Mouse (Mus musculus) adrenal gland, adult 18-20 months (tissue): ENCODE measurements at regions not wholly inside any gene's neighbourhood (a gene's known extent, or its start where the extent isn't known, plus 50 kb on each side); places are given as distances from the start of the nearest gene placed in this dataset.
A peak's percentile ranks its signal among the peaks of the same experiment; 100 is the strongest.

Experiments used
- DNase-seq, 2 experiments: peaks; one replicate each; pipeline ENCODE4 v3.0.0; 2021 to 2022; ENCODE audit warnings: low spot score in 2 of 2

GRCm38 (mm10) chr15:67902982-67903381 lies 1402.3 kb upstream of the Lrrc6 start:
- DNase-seq = no peak

- no peak for DNase-seq
Measured at GRCm38 (mm10) chr15:67901191-67901601, 1400.5 kb upstream of the Lrrc6 start.

- peak in 1 of 2 experiments; percentile 13 for DNase-seq
Measured at GRCm38 (mm10) chr15:67899772-67900171, 1399.1 kb upstream of the Lrrc6 start.

- DNase-seq = peak; percentile 55 to 68
Measured at GRCm38 (mm10) chr15:67898959-67899403, 1398.3 kb upstream of the Lrrc6 start.

- no peak for DNase-seq
Measured at GRCm38 (mm10) chr15:67892066-67892465, 1391.4 kb upstream of the Lrrc6 start.

DNA sequence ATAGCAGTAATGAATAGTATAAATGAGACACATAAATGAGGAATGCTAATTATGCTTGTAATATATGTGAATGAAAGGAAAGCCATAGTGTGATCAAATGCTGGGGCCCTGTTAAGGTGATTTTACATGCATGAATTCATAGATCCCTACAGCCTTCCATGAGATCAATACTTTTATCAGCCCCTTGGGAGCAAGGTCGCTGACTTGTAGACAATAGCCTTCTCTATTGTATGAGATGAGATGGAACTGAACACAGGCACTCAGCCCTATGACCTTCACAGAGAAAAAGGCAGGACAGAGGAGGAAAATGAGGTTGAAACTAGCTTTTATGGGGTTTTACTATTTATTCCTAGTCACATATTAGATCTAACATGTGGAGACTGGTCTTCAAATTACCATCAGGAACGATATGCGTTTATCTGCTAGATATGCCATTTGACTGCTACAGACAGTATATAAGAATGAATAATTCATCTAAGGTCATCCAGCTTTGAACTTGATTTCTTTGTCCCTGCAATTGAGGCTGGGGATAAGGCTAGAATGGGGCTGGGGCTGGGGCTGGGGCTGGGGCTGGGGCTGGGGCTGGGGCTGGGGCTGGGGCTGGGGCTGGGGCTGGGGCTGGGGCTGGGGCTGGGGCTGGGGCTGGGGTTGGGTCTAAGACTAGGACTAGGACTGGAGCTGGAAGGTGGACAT lies 1390.0 kb upstream of the Lrrc6 start:
- DNase-seq = no peak

DNA sequence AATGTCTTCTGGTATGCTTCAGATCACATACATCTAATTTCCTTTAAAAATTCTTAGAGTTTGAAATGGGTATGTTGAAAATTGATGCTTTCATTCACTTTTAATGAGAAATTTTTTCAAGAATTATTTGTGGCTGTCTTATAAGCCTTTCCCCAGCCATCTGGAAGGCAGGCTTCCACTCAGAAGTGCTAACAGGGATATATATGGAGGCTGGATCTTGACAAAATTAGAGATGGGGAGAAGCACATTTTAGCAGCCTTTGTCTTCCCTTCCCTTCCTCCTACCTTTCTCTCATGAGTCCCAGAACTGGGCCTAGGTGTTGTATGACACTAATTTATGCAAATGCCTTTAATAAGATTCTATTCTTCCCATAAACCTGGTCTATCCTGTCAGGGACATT lies 1387.8 kb upstream of the Lrrc6 start:
- no peak for DNase-seq

- DNase-seq = no peak
Measured at GRCm38 (mm10) chr15:67855291-67855690, 1354.6 kb upstream of the Lrrc6 start.

DNA sequence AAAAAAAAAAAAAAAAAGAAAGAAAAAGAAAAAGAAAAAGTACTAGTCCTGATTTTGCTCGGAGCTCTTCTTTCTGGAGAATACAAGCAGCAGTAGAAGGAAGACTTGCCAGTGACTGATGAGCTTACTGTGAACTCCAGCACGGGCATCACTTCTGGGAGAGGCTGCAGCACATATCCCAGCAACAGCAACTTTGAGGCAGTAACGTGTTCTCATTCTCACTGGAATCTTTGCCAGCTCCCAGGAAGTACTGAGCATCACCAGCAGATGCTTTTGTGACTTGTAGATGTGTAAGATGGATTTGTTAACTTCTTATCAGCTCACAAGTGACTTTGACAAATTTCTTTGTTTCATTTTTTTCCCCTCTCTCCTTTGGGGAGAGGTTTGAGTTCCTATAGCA lies 1349.4 kb upstream of the Lrrc6 start:
- DNase-seq = no peak

GRCm38 (mm10) chr15:67845707-67846106 lies 1345.0 kb upstream of the Lrrc6 start:
- no peak for DNase-seq

- no peak for DNase-seq
Measured at GRCm38 (mm10) chr15:67840671-67841070, 1340.0 kb upstream of the Lrrc6 start.

GRCm38 (mm10) chr15:67825796-67826484 lies 1325.2 kb upstream of the Lrrc6 start:
- no peak for DNase-seq

- no peak for DNase-seq
Measured at GRCm38 (mm10) chr15:67823226-67823625, 1322.5 kb upstream of the Lrrc6 start.

GRCm38 (mm10) chr15:67799871-67800270 lies 1299.2 kb upstream of the Lrrc6 start:
- DNase-seq = no peak

DNA sequence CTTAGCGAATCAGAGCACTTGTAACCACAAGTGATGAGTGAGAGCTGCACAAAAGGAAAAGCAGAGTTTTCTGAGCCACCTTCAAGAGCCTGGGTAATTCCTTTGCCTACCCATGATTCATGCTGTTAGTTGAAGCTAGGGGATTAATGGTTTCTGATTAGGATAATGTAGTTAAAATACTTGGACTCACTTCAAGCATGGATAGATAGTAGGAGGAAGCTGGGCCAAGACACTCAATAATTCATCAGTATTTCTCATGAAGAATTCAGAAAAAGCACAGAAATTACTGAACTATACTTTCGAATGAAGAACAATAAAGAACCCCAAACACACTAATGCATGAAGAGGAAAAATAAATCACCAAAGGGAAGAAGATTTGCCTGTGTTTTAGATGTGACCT lies 1294.9 kb upstream of the Lrrc6 start:
- DNase-seq = no peak

DNA sequence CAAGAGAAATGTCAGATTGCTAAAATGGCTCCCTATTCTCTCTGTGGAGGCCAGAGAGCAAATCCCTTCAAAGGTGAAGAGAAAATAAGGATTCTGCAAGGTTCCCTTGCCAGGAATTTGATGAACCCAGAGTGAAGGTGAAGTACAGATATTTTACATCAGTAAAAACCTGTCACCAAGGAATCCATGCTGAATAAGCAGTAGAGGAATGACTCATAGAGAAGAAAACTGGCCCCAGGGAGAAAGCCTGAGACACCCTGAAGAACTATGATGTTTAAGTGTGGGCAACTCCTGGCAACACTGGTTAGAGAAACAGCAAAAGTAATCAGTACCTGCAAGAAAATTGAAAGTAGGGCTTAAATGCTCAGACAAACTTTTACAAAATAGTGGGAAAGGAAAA lies 1292.1 kb upstream of the Lrrc6 start:
- DNase-seq = no peak

- DNase-seq = no peak
Measured at GRCm38 (mm10) chr15:67788587-67788986, 1287.9 kb upstream of the Lrrc6 start.

DNA sequence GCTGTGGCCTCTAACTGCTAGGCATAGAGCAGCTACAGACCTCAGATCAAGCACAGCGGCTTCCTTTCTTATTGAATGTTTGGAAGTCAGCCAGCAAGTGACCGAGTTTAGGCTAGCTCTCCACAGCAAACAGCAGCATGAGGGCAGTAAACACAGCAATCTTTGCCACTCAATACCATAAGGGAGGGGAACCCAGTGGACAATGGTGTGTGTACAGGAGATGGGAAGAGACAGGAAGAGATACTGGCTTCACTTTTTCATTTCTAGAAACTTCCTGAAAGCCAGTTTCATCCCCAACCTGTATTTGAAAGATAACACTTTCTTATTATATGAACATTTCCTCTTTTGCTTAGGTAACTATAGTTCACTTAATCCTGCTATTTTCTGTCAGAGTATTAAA lies 1284.9 kb upstream of the Lrrc6 start:
- DNase-seq = no peak

- no peak for DNase-seq
Measured at GRCm38 (mm10) chr15:67783754-67784153, 1283.0 kb upstream of the Lrrc6 start.

GRCm38 (mm10) chr15:67782505-67782904 lies 1281.8 kb upstream of the Lrrc6 start:
- DNase-seq = no peak

GRCm38 (mm10) chr15:67780856-67781255 lies 1280.1 kb upstream of the Lrrc6 start:
- no peak for DNase-seq

DNA sequence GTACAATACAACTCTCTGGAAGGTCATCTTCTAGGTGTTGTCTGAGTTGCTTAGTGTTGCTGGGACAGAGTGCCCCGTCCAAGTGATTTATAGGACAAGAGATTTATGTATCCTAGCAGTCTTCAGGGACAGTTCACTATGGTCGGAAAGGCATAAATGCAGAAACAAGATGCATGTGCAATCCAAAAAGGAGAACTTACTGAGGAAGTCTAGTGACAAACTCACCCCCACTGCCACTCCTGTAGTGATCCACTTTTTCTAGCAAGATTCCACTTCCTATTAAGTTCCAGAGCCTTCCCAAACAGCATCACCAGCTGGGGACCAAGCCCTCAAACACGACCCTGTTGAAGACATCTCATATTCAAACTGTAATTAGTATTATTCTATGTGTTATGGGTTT lies 1266.9 kb upstream of the Lrrc6 start:
- no peak for DNase-seq

GRCm38 (mm10) chr15:67759221-67759620 lies 1258.5 kb upstream of the Lrrc6 start:
- no peak for DNase-seq
